Mouse (Mus musculus) forebrain, embryonic 14.5 days (tissue): ENCODE results near the gene Ggnbp2. TPM values are rescaled to one million over a fixed set of nuclear protein-coding genes. Genes with fewer than 3 reads are reported as not detected.

Experiments
- ATAC-seq: fragments of 200-750 bp; cut with Nextera tagmentation; 2 replicates; pipeline ENCODE4 v1.8.0; 2017; ENCODE audit warnings: mild to moderate bottlenecking, moderate library complexity
- DNase-seq: peaks from one replicate; pipeline ENCODE4 v3.0.0-alpha.2; 2015; ENCODE audit warnings: low spot score
- H3K27ac ChIP-seq: fragments of 300-500 bp; sonication (generic); 2 replicates; pipeline ENCODE4 v1.5.1; 2014; ENCODE audit warnings: low read depth, mild to moderate bottlenecking, control low read depth, low read length, moderate library complexity
- H3K27me3 ChIP-seq: fragments of 300-500 bp; sonication (generic); replicated peaks from 2 replicates; pipeline ENCODE4 v1.6.1; 2014; ENCODE audit warnings: low read length, control low read depth, mixed read lengths; ENCODE audit not compliant: control insufficient read depth, insufficient read depth
- H3K36me3 ChIP-seq: fragments of 300-500 bp; sonication (generic); 2 replicates; pipeline ENCODE4 v1.6.1; 2014; ENCODE audit warnings: low read length, control low read depth; ENCODE audit not compliant: control insufficient read depth, insufficient read depth
- H3K4me1 ChIP-seq: fragments of 300-500 bp; sonication (generic); 2 replicates; pipeline ENCODE4 v1.6.1; 2014; ENCODE audit warnings: antibody characterized with exemption, low read length, control low read depth; ENCODE audit not compliant: control insufficient read depth, insufficient read depth
- H3K4me2 ChIP-seq: fragments of 300-500 bp; sonication (generic); 2 replicates; pipeline ENCODE4 v1.6.1; 2014; ENCODE audit warnings: mild to moderate bottlenecking, control low read depth, low read length
- H3K4me3 ChIP-seq: fragments of 300-500 bp; sonication (generic); 2 replicates; pipeline ENCODE4 v1.5.1; 2014; ENCODE audit warnings: low read depth, low read length, control low read depth
- H3K9ac ChIP-seq: fragments of 300-500 bp; sonication (generic); 2 replicates; pipeline ENCODE4 v1.6.1; 2014; ENCODE audit warnings: mild to moderate bottlenecking, low read length, control low read depth, moderate library complexity
- H3K9me3 ChIP-seq: fragments of 300-500 bp; sonication (generic); replicated peaks from 2 replicates; pipeline ENCODE4 v1.6.1; 2016; ENCODE audit warnings: low read length, control low read depth, mixed read lengths; ENCODE audit not compliant: control insufficient read depth
- WGBS: fragments of 180-500 bp; shearing (Covaris S2); extraction: QIAGEN DNeasy Blood & Tissue Kit; methylation state at CpG from one replicate; pipeline ENCODE4 v1.1.7; 2014; 5-methylcytosine and 5-hydroxymethylcytosine counted together
- polyA plus RNA-seq: library from polyadenylated mRNA; unstranded; fragments of >200 nt; fragmentation: Nextera tagmentation; extraction: Ambion mirVana; gene quantifications from 2 replicates; pipeline ENCODE4 v1.2.1, GENCODE M21; 2014

Ggnbp2 gene
- polyA plus RNA-seq, 1 experiment from 2014 or later = 55.2 TPM

GRCm38 (mm10) chr11:84823484-84823897, 47.1 kb downstream of the Ggnbp2 start:
- DNase-seq (no peak), ATAC-seq (no peak)
- Histone ChIP-seq H3K27ac (no peak overlapping the region), H3K4me2 (no peak overlapping the region), H3K27me3 (no peaks in the 10 kb centered on the region), H3K9ac (no peak overlapping the region), H3K36me3 (no peaks in the 10 kb centered on the region), H3K9me3 (no peaks in the 10 kb centered on the region), H3K4me1 (peaks cover 6% of the 10 kb centered on the region; the same call in 1 of the 2 replicates), H3K4me3 (no peak overlapping the region)
- WGBS = 74% methylated on average over 10 of the region's 10 CpGs

- H3K27me3 ChIP-seq = no peaks in the 10 kb centered on the region
- H3K27ac ChIP-seq = no peak overlapping the region
- H3K4me1 ChIP-seq = no peaks in the 10 kb centered on the region
- H3K4me2 ChIP-seq = no peak overlapping the region
- no peak overlapping the region for H3K4me3 ChIP-seq
- no peak overlapping the region for H3K9ac ChIP-seq
- DNase-seq (no peak), ATAC-seq (no peak)
- no peaks in the 10 kb centered on the region for H3K36me3 ChIP-seq
- 79% methylated on average over 5 of the region's 5 CpGs for WGBS
- no peaks in the 10 kb centered on the region for H3K9me3 ChIP-seq
Measured at GRCm38 (mm10) chr11:84822487-84822886, 48.1 kb downstream of the Ggnbp2 start.

DNA sequence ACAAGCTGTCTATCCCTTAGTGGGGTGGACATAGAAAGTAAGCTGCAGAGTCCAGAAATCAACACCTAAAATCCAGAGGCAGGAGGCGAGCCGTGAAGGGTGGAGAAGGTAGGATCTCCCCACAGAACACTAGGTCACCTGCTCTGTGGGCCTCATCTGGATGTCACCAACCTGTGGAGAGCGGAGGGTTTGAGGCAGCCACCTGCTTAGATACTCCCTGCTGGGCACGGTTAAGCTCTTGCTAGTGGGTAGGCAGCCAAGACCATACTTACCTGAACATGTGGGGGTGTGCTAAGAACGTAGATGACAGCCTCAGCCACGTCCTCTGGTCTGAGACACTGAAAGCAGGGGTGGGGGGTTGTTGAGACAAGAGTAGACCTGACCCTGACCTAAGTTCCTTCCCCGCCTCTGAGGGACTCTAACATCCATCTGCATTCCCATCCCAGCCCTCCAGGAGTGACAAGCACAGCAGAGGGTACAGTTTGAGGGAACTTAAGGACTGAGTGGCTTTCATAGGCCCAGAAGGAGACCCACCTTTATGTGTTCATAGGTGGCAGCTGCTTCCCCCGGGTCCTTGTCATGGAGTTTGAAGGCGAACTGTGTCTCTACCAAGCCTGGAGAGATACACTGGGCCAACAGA, 49.4 kb downstream of the Ggnbp2 start:
- H3K9ac ChIP-seq = no peak overlapping the region
- WGBS = 86% methylated on average over 9 of the region's 9 CpGs
- no peak for DNase-seq
- no peak overlapping the region for H3K4me2 ChIP-seq
- no peak overlapping the region for H3K27ac ChIP-seq
- no peaks in the 10 kb centered on the region for H3K36me3 ChIP-seq
- no peak for ATAC-seq
- no peaks in the 10 kb centered on the region for H3K9me3 ChIP-seq
- no peaks in the 10 kb centered on the region for H3K27me3 ChIP-seq
- no peak overlapping the region for H3K4me3 ChIP-seq
- no peaks in the 10 kb centered on the region for H3K4me1 ChIP-seq

GRCm38 (mm10) chr11:84818961-84819692, 51.5 kb downstream of the Ggnbp2 start, which contains the start of gene Mrm1:
TSS of gene Mrm1 (minus strand) at chr11:84819515.
- Histone ChIP-seq H3K4me3 (peak within 1 kb of the TSS; percentile 67), H3K27ac (0 out of 2 replicates have a peak within 1 kb of the TSS, but pooled peaks have one; percentile 27), H3K27me3 (no peaks in the 10 kb centered on the region), H3K36me3 (no peaks in the 10 kb centered on the region), H3K9ac (peak within 1 kb of the TSS; percentile 68), H3K4me1 (no peaks in the 10 kb centered on the region), H3K9me3 (no peaks in the 10 kb centered on the region), H3K4me2 (peak within 1 kb of the TSS; percentile 99)
- WGBS = 0% methylated on average over 53 of the region's 55 CpGs
- peak; percentile 94 for DNase-seq
- ATAC-seq = peak; percentile 87

DNA sequence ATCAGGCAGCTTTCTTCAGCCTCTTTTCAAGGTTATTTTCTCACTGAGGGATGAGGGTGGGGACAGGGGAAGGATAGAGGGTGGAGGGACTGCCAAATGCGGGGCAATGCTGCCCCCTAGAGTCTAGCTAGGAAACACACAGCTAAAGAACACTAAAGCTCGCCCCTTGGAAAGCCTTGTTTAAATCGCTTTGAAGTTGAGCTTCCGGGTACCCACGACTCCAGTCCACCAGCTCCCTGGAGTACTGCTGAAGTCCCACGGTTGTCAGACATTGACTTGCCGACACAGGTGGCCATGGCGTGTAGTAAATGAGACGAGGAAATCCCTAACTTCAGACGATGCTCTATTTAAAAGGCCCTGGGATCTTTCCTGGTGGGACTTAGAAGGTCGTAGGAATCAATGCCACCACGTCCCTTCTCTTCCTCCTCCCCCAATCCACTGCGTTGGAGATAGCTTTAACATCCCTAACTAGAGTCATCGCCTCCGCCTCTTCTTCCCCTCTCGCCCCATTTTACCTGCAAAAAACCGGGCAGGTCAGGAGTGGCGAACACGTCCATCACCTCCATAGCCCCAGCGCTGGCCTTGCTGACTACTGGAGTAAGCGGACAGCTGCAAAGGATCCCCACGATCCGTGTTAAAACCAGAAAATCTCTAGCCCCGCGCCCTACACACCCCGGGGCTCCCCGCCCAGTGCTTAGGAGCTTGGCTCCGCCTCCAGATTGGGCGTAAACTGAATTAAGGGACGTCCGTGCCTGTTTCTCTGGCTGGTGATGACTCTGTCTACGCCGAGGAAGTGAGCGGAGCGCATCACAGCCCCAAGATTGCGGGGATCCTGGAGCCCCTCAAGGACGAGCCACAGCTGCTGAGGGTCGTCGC, 52.3 kb downstream of the Ggnbp2 start:
- Histone ChIP-seq H3K4me2 (peak overlapping the region; percentile 99), H3K27me3 (no peaks in the 10 kb centered on the region), H3K4me1 (no peaks in the 10 kb centered on the region), H3K27ac (0 out of 2 replicates have a peak overlapping the region, but pooled peaks have one; percentile 27), H3K9ac (peak overlapping the region; percentile 68), H3K36me3 (no peaks in the 10 kb centered on the region), H3K9me3 (no peaks in the 10 kb centered on the region), H3K4me3 (peak overlapping the region; percentile 67)
- ATAC-seq (peak; percentile 71), DNase-seq (peak; percentile 87)
- WGBS = under 1% methylated on average over 39 of the region's 39 CpGs

DNA sequence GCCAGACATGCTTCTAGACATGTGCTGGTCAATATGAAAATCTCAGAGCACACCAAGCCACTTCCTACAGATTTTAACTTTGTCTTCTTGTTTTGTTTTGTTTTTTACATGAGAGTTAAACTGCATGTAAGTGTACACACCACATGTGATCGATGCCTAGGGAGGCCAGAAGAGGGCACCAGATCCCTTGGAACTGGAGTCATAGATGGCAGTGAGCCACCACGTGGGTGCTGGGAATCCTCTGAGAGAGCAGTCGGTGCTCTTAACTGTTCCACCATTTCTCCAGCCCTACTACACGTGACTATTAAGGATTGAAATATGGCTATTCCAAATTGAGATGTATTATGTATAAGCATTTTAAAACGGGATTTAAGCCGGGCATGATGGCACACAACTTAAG, 53.3 kb downstream of the Ggnbp2 start:
- H3K4me1 ChIP-seq = no peaks in the 10 kb centered on the region
- no peaks in the 10 kb centered on the region for H3K36me3 ChIP-seq
- DNase-seq (no peak), ATAC-seq (no peak)
- no peaks in the 10 kb centered on the region for H3K9me3 ChIP-seq
- H3K4me2 ChIP-seq = no peak overlapping the region
- 85% methylated on average over 6 of the region's 6 CpGs for WGBS
- no peak overlapping the region for H3K9ac ChIP-seq
- H3K4me3 ChIP-seq = no peak overlapping the region
- no peaks in the 10 kb centered on the region for H3K27me3 ChIP-seq
- no peak overlapping the region for H3K27ac ChIP-seq

- WGBS = 55% methylated on average over 13 of the region's 13 CpGs
- Histone ChIP-seq H3K27me3 (no peaks in the 10 kb centered on the region), H3K4me3 (no peak overlapping the region), H3K9me3 (no peaks in the 10 kb centered on the region), H3K9ac (no peak overlapping the region), H3K36me3 (no peaks in the 10 kb centered on the region), H3K27ac (no peak overlapping the region), H3K4me2 (no peak overlapping the region), H3K4me1 (no peaks in the 10 kb centered on the region)
- DNase-seq = peak; percentile 83
- peak; percentile 35; the same call in 1 of the 2 replicates for ATAC-seq
Measured at GRCm38 (mm10) chr11:84813724-84814510, 56.7 kb downstream of the Ggnbp2 start.

- no peaks in the 10 kb centered on the region for H3K27me3 ChIP-seq
- H3K4me1 ChIP-seq = no peaks in the 10 kb centered on the region
- H3K27ac ChIP-seq = no peak overlapping the region
- 92% methylated on average over 4 of the region's 4 CpGs for WGBS
- ATAC-seq = no peak
- H3K9ac ChIP-seq = no peak overlapping the region
- no peaks in the 10 kb centered on the region for H3K36me3 ChIP-seq
- no peak overlapping the region for H3K4me2 ChIP-seq
- DNase-seq = no peak
- no peaks in the 10 kb centered on the region for H3K9me3 ChIP-seq
- H3K4me3 ChIP-seq = no peak overlapping the region
Measured at GRCm38 (mm10) chr11:84804373-84804772, 66.2 kb downstream of the Ggnbp2 start.
